In genomic region chr11:96345220-96345892, GRCm38 (mm10) we compare ENCODE assay signal across 10 mouse cellular contexts. TPM values are rescaled to one million over a fixed set of nuclear protein-coding genes. Genes with fewer than 3 reads are reported as not detected.
A peak's percentile ranks its signal among the peaks of the same experiment; 100 is the strongest.
DNase-seq lines count a peak whose midpoint lies in the region; ATAC-seq lines count a peak whose summit lies in the region.
"Had no signal": no experiment of that assay in that cellular context is flagged by ENCODE, and none has a peak within 500 bp of the region (broad histone marks: within the 10 kb centered on the region; RNA-seq: fewer than 3 reads in every experiment).

No protein-coding gene starts in this region.

- intact Hi-C loops in heart, postnatal 10 days (cut with DNase I), result no loop called here

- no peaks in the 10 kb centered on the region for H3K36me3 ChIP-seq in heart, embryonic 12.5 days
- no peaks in the 10 kb centered on the region for H3K36me3 ChIP-seq in embryonic facial prominence, embryonic 11.5 days (replicated peaks; ENCODE audit: control insufficient read depth, insufficient read depth, low read depth, low read length)
- no peaks in the 10 kb centered on the region for H3K36me3 ChIP-seq in hindbrain, embryonic 16.5 days (ENCODE audit: control insufficient read depth, insufficient read depth, low read length)
- H3K36me3 ChIP-seq in liver, embryonic 13.5 days, result no peaks in the 10 kb centered on the region

- DNase-seq in heart, postnatal 10 days, result no peak
- no peak for DNase-seq in embryonic facial prominence, embryonic 11.5 days (ENCODE audit: low spot score)
- DNase-seq in liver, embryonic 13.5 days, result no peak
- no peak for DNase-seq in B cell, adult 2 months
- no peak for DNase-seq in testis, postnatal 10 days (ENCODE audit: low spot score)
- DNase-seq: cerebellum, adult 9-11 months had no signal

- no peak for ATAC-seq in heart, embryonic 12.5 days (ENCODE audit: insufficient number of reproducible peaks, low FRiP score)
- ATAC-seq in embryonic facial prominence, embryonic 11.5 days (replicated peaks; ENCODE audit: insufficient number of reproducible peaks, low FRiP score, low TSS enrichment, low read depth), result no peak
- no peak for ATAC-seq in hindbrain, embryonic 16.5 days
- no peak for ATAC-seq in liver, embryonic 13.5 days (ENCODE audit: low read depth)
- no peak for ATAC-seq in megakaryocyte, adult 5-6 weeks (ENCODE audit: poor library complexity, severe bottlenecking)

- H3K4me1 ChIP-seq in heart, embryonic 12.5 days (replicated peaks), result peaks cover 28% of the 10 kb centered on the region
- no peaks in the 10 kb centered on the region; the same call in 1 of the 2 replicates for H3K4me1 ChIP-seq in embryonic facial prominence, embryonic 11.5 days (ENCODE audit: control insufficient read depth, insufficient read depth, low read length)
- H3K4me1 ChIP-seq in hindbrain, embryonic 16.5 days (ENCODE audit: control insufficient read depth, insufficient read depth, low read depth, low read length), result peaks cover 32% of the 10 kb centered on the region
- H3K4me1 ChIP-seq in liver, embryonic 13.5 days (replicated peaks), result peaks cover 4% of the 10 kb centered on the region; the same call in 1 of the 2 replicates

- no peaks in the 10 kb centered on the region for H3K9me3 ChIP-seq in heart, embryonic 12.5 days (replicated peaks)
- no peaks in the 10 kb centered on the region for H3K9me3 ChIP-seq in embryonic facial prominence, embryonic 11.5 days (replicated peaks; ENCODE audit: control insufficient read depth, low read length)
- no peaks in the 10 kb centered on the region for H3K9me3 ChIP-seq in hindbrain, embryonic 16.5 days (ENCODE audit: control insufficient read depth, low read length)
- no peaks in the 10 kb centered on the region for H3K9me3 ChIP-seq in liver, embryonic 13.5 days (replicated peaks)

- 4% methylated on average over 42 of the region's 56 CpGs for WGBS in heart, embryonic 12.5 days
- WGBS in embryonic facial prominence, embryonic 11.5 days, result under 1% methylated on average over 37 of the region's 56 CpGs
- WGBS in hindbrain, embryonic 16.5 days, result 2% methylated on average over 50 of the region's 56 CpGs
- 7% methylated on average over 48 of the region's 56 CpGs for WGBS in liver, embryonic 13.5 days (ENCODE audit: insufficient replicate concordance)

- peaks cover 95% of the 10 kb centered on the region for H3K27me3 ChIP-seq in heart, embryonic 12.5 days (replicated peaks)
- H3K27me3 ChIP-seq in embryonic facial prominence, embryonic 11.5 days (ENCODE audit: control insufficient read depth, insufficient read depth, low read length), result peaks cover 89% of the 10 kb centered on the region
- H3K27me3 ChIP-seq in hindbrain, embryonic 16.5 days (replicated peaks; ENCODE audit: control insufficient read depth, insufficient read depth, low read length), result peaks cover 28% of the 10 kb centered on the region
- peaks cover 97% of the 10 kb centered on the region for H3K27me3 ChIP-seq in liver, embryonic 13.5 days

- H3K27ac ChIP-seq in heart, embryonic 12.5 days (ENCODE audit: poor library complexity, severe bottlenecking), result no peak overlapping the region
- no peak overlapping the region for H3K27ac ChIP-seq in embryonic facial prominence, embryonic 11.5 days (replicated peaks; ENCODE audit: low read depth, low read length)
- peak overlapping the region; percentile 91 for H3K27ac ChIP-seq in hindbrain, embryonic 16.5 days (ENCODE audit: low read depth, low read length)
- H3K27ac ChIP-seq in liver, embryonic 13.5 days, result no peak overlapping the region

- peak overlapping the region; percentile 50 for H3K9ac ChIP-seq in heart, embryonic 12.5 days
- no peak overlapping the region for H3K9ac ChIP-seq in embryonic facial prominence, embryonic 11.5 days (replicated peaks; ENCODE audit: low read length)
- H3K9ac ChIP-seq in hindbrain, embryonic 16.5 days (ENCODE audit: low read depth, low read length), result peak overlapping the region; percentile 62
- H3K9ac ChIP-seq in liver, embryonic 13.5 days, result no peak overlapping the region

- H3K4me2 ChIP-seq in heart, embryonic 12.5 days, result peak overlapping the region; percentile 68
- H3K4me2 ChIP-seq in embryonic facial prominence, embryonic 11.5 days (ENCODE audit: low read depth, low read length), result peak overlapping the region; percentile 38
- H3K4me2 ChIP-seq in hindbrain, embryonic 16.5 days (ENCODE audit: low read length), result peak overlapping the region; percentile 62
- peak overlapping the region; percentile 49 for H3K4me2 ChIP-seq in liver, embryonic 13.5 days

- H3K4me3 ChIP-seq in heart, embryonic 12.5 days, result peak overlapping the region; percentile 48
- peak overlapping the region; percentile 14 for H3K4me3 ChIP-seq in embryonic facial prominence, embryonic 11.5 days (ENCODE audit: low read depth, low read length)
- H3K4me3 ChIP-seq in hindbrain, embryonic 16.5 days (ENCODE audit: low read length), result peak overlapping the region; percentile 30
- H3K4me3 ChIP-seq in liver, embryonic 13.5 days (replicated peaks), result peak overlapping the region; percentile 35

RNA-seq across cellular contexts. Expression of gene Hoxb2, which starts 5.0 kb away (rescaled TPM):
- 4.0 TPM in 2 replicates for polyA plus RNA-seq in heart, embryonic 12.5 days (2016; fragmentation: Nextera tagmentation; extraction: Ambion mirVana)
- total RNA-seq in heart, postnatal 10 days (2021), result 1 to 10 TPM; 1.6 to 1.7 TPM
- 6.3 and 8.4 TPM in 2 replicates for polyA plus RNA-seq in embryonic facial prominence, embryonic 11.5 days (2014; fragmentation: Nextera tagmentation; extraction: Ambion mirVana)
- polyA plus RNA-seq in hindbrain, embryonic 16.5 days (2015; fragmentation: Nextera tagmentation; extraction: Ambion mirVana), result 20.0 and 20.8 TPM in 2 replicates
- 1.2 and 1.7 TPM in 2 replicates for polyA plus RNA-seq in liver, embryonic 13.5 days (2015; fragmentation: Nextera tagmentation; extraction: Ambion mirVana)
- total RNA-seq in megakaryocyte, adult 5-6 weeks (2015), result 0.09 TPM in 1 of 2 replicates, not detected in the other
- total RNA-seq in megakaryocyte, adult 5-6 weeks (2017), result 0.77 TPM in 1 of 2 replicates, not detected in the other
- total RNA-seq: layer of hippocampus, postnatal 14 days had no signal

RNA-seq across cellular contexts. Expression of gene Hoxb1, which starts 20.2 kb away (rescaled TPM):
- not detected in 2 replicates for polyA plus RNA-seq in heart, embryonic 12.5 days (2016; fragmentation: Nextera tagmentation; extraction: Ambion mirVana)
- total RNA-seq in heart, postnatal 10 days (2021), result not detected
- 0.26 and 0.97 TPM in 2 replicates for polyA plus RNA-seq in embryonic facial prominence, embryonic 11.5 days (2014; fragmentation: Nextera tagmentation; extraction: Ambion mirVana)
- polyA plus RNA-seq in hindbrain, embryonic 16.5 days (2015; fragmentation: Nextera tagmentation; extraction: Ambion mirVana), result 0.21 and 0.35 TPM in 2 replicates
- polyA plus RNA-seq in liver, embryonic 13.5 days (2015; fragmentation: Nextera tagmentation; extraction: Ambion mirVana), result 0.05 and 0.08 TPM in 2 replicates
- total RNA-seq in megakaryocyte, adult 5-6 weeks (2015), result not detected in 2 replicates
- total RNA-seq in megakaryocyte, adult 5-6 weeks (2017), result not detected in 2 replicates
- total RNA-seq: layer of hippocampus, postnatal 14 days had no signal

RNA-seq across cellular contexts. Expression of gene Hoxb3, which starts 22.2 kb away (rescaled TPM):
- 0.45 and 0.86 TPM in 2 replicates for polyA plus RNA-seq in heart, embryonic 12.5 days (2016; fragmentation: Nextera tagmentation; extraction: Ambion mirVana)
- 1 to 10 TPM; 1.1 TPM for total RNA-seq in heart, postnatal 10 days (2021)
- 0.65 and 0.79 TPM in 2 replicates for polyA plus RNA-seq in embryonic facial prominence, embryonic 11.5 days (2014; fragmentation: Nextera tagmentation; extraction: Ambion mirVana)
- polyA plus RNA-seq in hindbrain, embryonic 16.5 days (2015; fragmentation: Nextera tagmentation; extraction: Ambion mirVana), result 4.8 and 5.6 TPM in 2 replicates
- polyA plus RNA-seq in liver, embryonic 13.5 days (2015; fragmentation: Nextera tagmentation; extraction: Ambion mirVana), result 0.08 and 0.13 TPM in 2 replicates
- 0.75 and 1.4 TPM in 2 replicates for total RNA-seq in megakaryocyte, adult 5-6 weeks (2015)
- 0.12 and 0.44 TPM in 2 replicates for total RNA-seq in megakaryocyte, adult 5-6 weeks (2017)
- total RNA-seq: layer of hippocampus, postnatal 14 days had no signal

RNA-seq across cellular contexts. Expression of gene Hoxb4, which starts 27.3 kb away (rescaled TPM):
- 0.19 and 0.32 TPM in 2 replicates for polyA plus RNA-seq in heart, embryonic 12.5 days (2016; fragmentation: Nextera tagmentation; extraction: Ambion mirVana)
- total RNA-seq in heart, postnatal 10 days (2021), result 1 to 10 TPM; 1.1 TPM
- polyA plus RNA-seq in embryonic facial prominence, embryonic 11.5 days (2014; fragmentation: Nextera tagmentation; extraction: Ambion mirVana), result 0.18 and 0.24 TPM in 2 replicates
- 2.5 and 3.3 TPM in 2 replicates for polyA plus RNA-seq in hindbrain, embryonic 16.5 days (2015; fragmentation: Nextera tagmentation; extraction: Ambion mirVana)
- polyA plus RNA-seq in liver, embryonic 13.5 days (2015; fragmentation: Nextera tagmentation; extraction: Ambion mirVana), result 0.16 and 0.20 TPM in 2 replicates
- total RNA-seq in megakaryocyte, adult 5-6 weeks (2015), result 2.9 and 3.4 TPM in 2 replicates
- 3.7 and 4.0 TPM in 2 replicates for total RNA-seq in megakaryocyte, adult 5-6 weeks (2017)
- total RNA-seq: layer of hippocampus, postnatal 14 days had no signal

RNA-seq across cellular contexts. Expression of gene Hoxb5, which starts 42.2 kb away (rescaled TPM):
- 0.14 and 1.9 TPM in 2 replicates for polyA plus RNA-seq in heart, embryonic 12.5 days (2016; fragmentation: Nextera tagmentation; extraction: Ambion mirVana)
- under 1 TPM; 0.45 to 0.62 TPM for total RNA-seq in heart, postnatal 10 days (2021)
- 0.67 and 2.0 TPM in 2 replicates for polyA plus RNA-seq in embryonic facial prominence, embryonic 11.5 days (2014; fragmentation: Nextera tagmentation; extraction: Ambion mirVana)
- 120 and 133 TPM in 2 replicates for polyA plus RNA-seq in hindbrain, embryonic 16.5 days (2015; fragmentation: Nextera tagmentation; extraction: Ambion mirVana)
- polyA plus RNA-seq in liver, embryonic 13.5 days (2015; fragmentation: Nextera tagmentation; extraction: Ambion mirVana), result 0.44 and 0.58 TPM in 2 replicates
- not detected in 2 replicates for total RNA-seq in megakaryocyte, adult 5-6 weeks (2015)
- total RNA-seq in megakaryocyte, adult 5-6 weeks (2017), result not detected in 2 replicates
- total RNA-seq: layer of hippocampus, postnatal 14 days had no signal

Comparison
In these comparisons a context has a peak if more than half of its experiments do, and no peak if none do; other contexts are left out.
1. H3K9ac ChIP-seq: peak in heart, embryonic 12.5 days (single experiment) and hindbrain, embryonic 16.5 days (single experiment); none in embryonic facial prominence, embryonic 11.5 days (single experiment) and liver, embryonic 13.5 days (single experiment).
2. Peak in every context shown above with its lines, with median percentiles within 50 percentile points of each other: H3K4me2 ChIP-seq and H3K4me3 ChIP-seq.